Mouse (Mus musculus) embryonic facial prominence, embryonic 14.5 days (tissue): ENCODE measurements at regions not wholly inside any gene's neighbourhood (a gene's known extent, or its start where the extent isn't known, plus 50 kb on each side); places are given as distances from the start of the nearest gene placed in this dataset.
A peak's percentile ranks its signal among the peaks of the same experiment; 100 is the strongest.

Experiments
- ATAC-seq: fragments of 200-750 bp; cut with Nextera tagmentation; 2 replicates; pipeline ENCODE4 v1.8.0; 2017; ENCODE audit warnings: low read depth, moderate number of reproducible peaks, moderate TSS enrichment
- DNase-seq: peaks from one replicate; pipeline ENCODE4 v3.0.0-alpha.2; 2015; ENCODE audit warnings: low spot score
- H3K27ac ChIP-seq: fragments of 300-500 bp; sonication (generic); replicated peaks from 2 replicates; pipeline ENCODE4 v1.5.1; 2014; ENCODE audit warnings: low read depth, mild to moderate bottlenecking, low read length, moderate library complexity
- H3K27me3 ChIP-seq: fragments of 300-500 bp; sonication (generic); replicated peaks from 2 replicates; pipeline ENCODE4 v1.6.1; 2014; ENCODE audit warnings: low read length; ENCODE audit not compliant: control insufficient read depth, insufficient read depth
- H3K36me3 ChIP-seq: fragments of 300-500 bp; sonication (generic); 2 replicates; pipeline ENCODE4 v1.6.1; 2014; ENCODE audit warnings: low read length, mixed read lengths; ENCODE audit not compliant: control insufficient read depth, insufficient read depth
- H3K4me1 ChIP-seq: fragments of 300-500 bp; sonication (generic); 2 replicates; pipeline ENCODE4 v1.6.1; 2014; ENCODE audit warnings: antibody characterized with exemption, low read length; ENCODE audit not compliant: control insufficient read depth, insufficient read depth
- H3K4me2 ChIP-seq: fragments of 300-500 bp; sonication (generic); 2 replicates; pipeline ENCODE4 v1.6.1; 2014; ENCODE audit warnings: low read depth, mild to moderate bottlenecking, low read length, moderate library complexity, mixed read lengths
- H3K4me3 ChIP-seq: fragments of 300-500 bp; sonication (generic); 2 replicates; pipeline ENCODE4 v1.5.1; 2014; ENCODE audit warnings: low read depth, mild to moderate bottlenecking, low read length
- H3K9ac ChIP-seq: fragments of 300-500 bp; sonication (generic); 2 replicates; pipeline ENCODE4 v1.6.1; 2014; ENCODE audit warnings: low read depth, mild to moderate bottlenecking, low read length, moderate library complexity, mixed read lengths
- H3K9me3 ChIP-seq: fragments of 300-500 bp; sonication (generic); 2 replicates; pipeline ENCODE4 v1.6.1; 2016; ENCODE audit warnings: low read length; ENCODE audit not compliant: control insufficient read depth
- WGBS: fragments of 180-500 bp; shearing (Covaris S2); extraction: QIAGEN DNeasy Blood & Tissue Kit; methylation state at CpG from one replicate; pipeline ENCODE4 v1.1.7; 2014; 5-methylcytosine and 5-hydroxymethylcytosine counted together

GRCm38 (mm10) chr4:142773651-142774151 lies 439.1 kb downstream of the Prdm2 start:
- Histone ChIP-seq H3K4me2 (no peak overlapping the region), H3K36me3 (no peaks in the 10 kb centered on the region)

GRCm38 (mm10) chr4:142772751-142773455 lies 439.9 kb downstream of the Prdm2 start:
- no peak overlapping the region for H3K4me3 ChIP-seq
- H3K9ac ChIP-seq, result no peak overlapping the region
- no peaks in the 10 kb centered on the region for H3K9me3 ChIP-seq
- ATAC-seq (no peak; the same call in 1 of the 2 replicates), DNase-seq (peak; percentile 46)
- 19% methylated on average over 16 of the region's 16 CpGs for WGBS
- H3K4me1 ChIP-seq, result peaks cover 25% of the 10 kb centered on the region; the same call in 1 of the 2 replicates
- H3K27me3 ChIP-seq, result no peaks in the 10 kb centered on the region
- H3K27ac ChIP-seq, result no peak overlapping the region
- no peaks in the 10 kb centered on the region for H3K36me3 ChIP-seq
- no peak overlapping the region for H3K4me2 ChIP-seq

More at GRCm38 (mm10) chr4:142773651-142774151, 439.1 kb downstream of the Prdm2 start:
- peaks cover 25% of the 10 kb centered on the region; the same call in 1 of the 2 replicates for H3K4me1 ChIP-seq
- H3K27me3 ChIP-seq, result no peaks in the 10 kb centered on the region
- no peaks in the 10 kb centered on the region for H3K9me3 ChIP-seq
- H3K9ac ChIP-seq, result no peak overlapping the region
- no peak overlapping the region for H3K4me3 ChIP-seq
- ATAC-seq (no peak), DNase-seq (no peak)
- H3K27ac ChIP-seq, result no peak overlapping the region
- 48% methylated on average over 10 of the region's 10 CpGs for WGBS

- Histone ChIP-seq H3K36me3 (no peaks in the 10 kb centered on the region), H3K4me1 (peaks cover 25% of the 10 kb centered on the region; the same call in 1 of the 2 replicates), H3K27me3 (no peaks in the 10 kb centered on the region), H3K4me3 (no peak overlapping the region), H3K4me2 (no peak overlapping the region), H3K9ac (no peak overlapping the region), H3K9me3 (no peaks in the 10 kb centered on the region), H3K27ac (no peak overlapping the region)
- 44% methylated on average over 6 of the region's 6 CpGs for WGBS
- ATAC-seq, result no peak
- no peak for DNase-seq
These were observed 441.2 kb downstream of the Prdm2 start for GRCm38 (mm10) chr4:142771520-142772150.

GRCm38 (mm10) chr4:142770177-142770576 lies 442.6 kb downstream of the Prdm2 start:
- Histone ChIP-seq H3K27me3 (no peaks in the 10 kb centered on the region), H3K27ac (no peak overlapping the region), H3K9ac (0 out of 2 replicates have a peak overlapping the region, but pooled peaks have one; percentile 19), H3K4me2 (no peak overlapping the region), H3K36me3 (no peaks in the 10 kb centered on the region), H3K9me3 (no peaks in the 10 kb centered on the region), H3K4me3 (no peak overlapping the region), H3K4me1 (peaks cover 25% of the 10 kb centered on the region; the same call in 1 of the 2 replicates)
- ATAC-seq (peak; percentile 37), DNase-seq (peak; percentile 59)
- WGBS, result 9% methylated on average over 8 of the region's 8 CpGs

GRCm38 (mm10) chr4:142767665-142768064 lies 445.1 kb downstream of the Prdm2 start:
- ATAC-seq (no peak), DNase-seq (peak; percentile 76)

GRCm38 (mm10) chr4:142761577-142761976 lies 451.2 kb downstream of the Prdm2 start:
- Histone ChIP-seq H3K9ac (no peak overlapping the region), H3K27me3 (no peaks in the 10 kb centered on the region), H3K36me3 (no peaks in the 10 kb centered on the region), H3K4me1 (no peaks in the 10 kb centered on the region), H3K4me3 (no peak overlapping the region), H3K4me2 (no peak overlapping the region), H3K27ac (no peak overlapping the region), H3K9me3 (no peaks in the 10 kb centered on the region)
- ATAC-seq, result no peak
- no peak for DNase-seq
- WGBS, result 72% methylated on average over 8 of the region's 8 CpGs

More at GRCm38 (mm10) chr4:142767665-142768064, 445.1 kb downstream of the Prdm2 start:
- peaks cover 12% of the 10 kb centered on the region; the same call in 1 of the 2 replicates for H3K4me1 ChIP-seq
- 39% methylated on average over 4 of the region's 4 CpGs for WGBS
- H3K27me3 ChIP-seq, result no peaks in the 10 kb centered on the region
- H3K9ac ChIP-seq, result no peak overlapping the region
- H3K4me3 ChIP-seq, result no peak overlapping the region
- H3K36me3 ChIP-seq, result no peaks in the 10 kb centered on the region
- H3K4me2 ChIP-seq, result no peak overlapping the region
- H3K9me3 ChIP-seq, result no peaks in the 10 kb centered on the region
- no peak overlapping the region for H3K27ac ChIP-seq

- Histone ChIP-seq H3K4me2 (no peak overlapping the region), H3K4me1 (no peaks in the 10 kb centered on the region), H3K4me3 (no peak overlapping the region), H3K36me3 (no peaks in the 10 kb centered on the region), H3K27ac (no peak overlapping the region), H3K27me3 (no peaks in the 10 kb centered on the region), H3K9me3 (no peaks in the 10 kb centered on the region), H3K9ac (no peak overlapping the region)
- no peak for ATAC-seq
- DNase-seq, result no peak
- 72% methylated on average over 3 of the region's 3 CpGs for WGBS
These were observed 454.7 kb downstream of the Prdm2 start for GRCm38 (mm10) chr4:142758102-142758501.

- 52% methylated on average over 6 of the region's 6 CpGs for WGBS
- no peak for DNase-seq
- Histone ChIP-seq H3K4me3 (no peak overlapping the region), H3K36me3 (no peaks in the 10 kb centered on the region), H3K27me3 (no peaks in the 10 kb centered on the region), H3K9ac (no peak overlapping the region), H3K27ac (no peak overlapping the region), H3K4me2 (no peak overlapping the region), H3K9me3 (no peaks in the 10 kb centered on the region), H3K4me1 (no peaks in the 10 kb centered on the region)
- ATAC-seq, result no peak
These were observed 456.5 kb downstream of the Prdm2 start for GRCm38 (mm10) chr4:142756332-142756731.
